Mouse (Mus musculus): ENCODE results near the gene Tfcp2l1. TPM values are rescaled to one million over a fixed set of nuclear protein-coding genes. Genes with fewer than 3 reads are reported as not detected.
"Not testable (repeated sequence)": the region's sequence is repeated elsewhere in the genome, so short reads cannot be mapped to it uniquely, and the experiment has no call there.

Tfcp2l1 gene
- under 1 TPM; 0.59 to 0.77 TPM for total RNA-seq (2021)
- long read RNA-seq, experiment 1 = 0 reads
- long read RNA-seq, experiment 2 = 0 reads

DNA sequence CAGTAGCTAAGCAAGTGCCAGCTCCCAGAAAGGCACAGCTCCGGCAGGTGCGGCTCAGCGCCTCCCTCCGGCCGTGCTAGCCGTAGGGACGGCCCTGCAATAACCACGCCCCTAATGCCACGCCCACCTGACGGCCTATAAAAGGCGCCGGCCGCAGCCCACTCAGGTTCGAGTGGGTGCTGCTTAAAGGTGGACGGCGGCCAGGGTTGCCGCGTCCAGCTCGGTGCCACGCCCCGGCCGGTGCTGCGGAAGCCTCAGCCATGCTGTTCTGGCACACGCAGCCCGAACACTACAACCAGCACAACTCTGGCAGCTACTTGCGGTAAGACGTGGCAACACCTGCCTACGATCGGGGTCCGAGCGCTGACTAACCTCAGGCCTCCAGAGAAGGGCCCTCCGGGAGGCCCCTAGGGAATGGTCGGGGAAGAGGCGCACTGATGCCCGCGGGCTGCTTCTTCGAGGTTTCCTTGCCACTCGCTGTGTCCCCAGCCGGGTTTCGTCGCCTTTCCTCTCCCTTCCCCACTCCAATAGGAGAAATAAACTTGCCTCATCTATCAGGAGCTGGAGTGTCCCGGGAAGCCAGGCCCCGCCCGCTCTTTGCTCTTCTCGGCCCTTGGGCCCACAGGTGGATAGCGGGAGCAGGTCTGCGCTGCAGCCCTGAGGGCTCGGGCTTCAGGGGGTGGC is at the start of gene Tfcp2l1:
Gene Tfcp2l1 (plus strand): TSS at position 165 of the 684 bp plus-strand sequence.
- DNase-seq = peak; percentile 73

DNA sequence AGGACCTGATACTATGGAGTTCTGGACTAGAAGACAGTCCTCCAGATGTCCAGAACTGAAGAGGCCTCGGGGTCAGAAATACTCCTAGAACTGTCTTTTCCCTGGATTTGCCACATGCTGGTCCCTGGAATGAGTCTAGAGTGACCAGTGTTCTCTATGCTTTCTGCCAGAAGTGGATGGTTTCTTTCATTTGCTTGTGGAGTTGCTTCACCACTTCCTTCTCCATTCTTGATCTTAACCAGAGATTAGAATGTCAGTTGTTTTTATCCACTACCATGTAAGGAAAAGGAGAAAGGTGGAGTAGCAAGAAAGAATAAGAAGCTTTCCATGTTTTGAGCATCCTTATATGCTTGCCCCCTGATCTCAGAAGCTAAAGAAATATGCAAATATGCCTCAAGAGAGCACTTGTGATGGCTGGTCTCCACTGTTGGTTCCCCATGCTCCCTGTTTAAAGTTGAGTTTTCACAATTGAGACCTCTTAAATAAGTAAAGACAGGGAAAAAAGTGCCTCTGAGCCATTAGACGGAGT is 47.5 kb upstream of the Tfcp2l1 start:
- no peak for DNase-seq

DNA sequence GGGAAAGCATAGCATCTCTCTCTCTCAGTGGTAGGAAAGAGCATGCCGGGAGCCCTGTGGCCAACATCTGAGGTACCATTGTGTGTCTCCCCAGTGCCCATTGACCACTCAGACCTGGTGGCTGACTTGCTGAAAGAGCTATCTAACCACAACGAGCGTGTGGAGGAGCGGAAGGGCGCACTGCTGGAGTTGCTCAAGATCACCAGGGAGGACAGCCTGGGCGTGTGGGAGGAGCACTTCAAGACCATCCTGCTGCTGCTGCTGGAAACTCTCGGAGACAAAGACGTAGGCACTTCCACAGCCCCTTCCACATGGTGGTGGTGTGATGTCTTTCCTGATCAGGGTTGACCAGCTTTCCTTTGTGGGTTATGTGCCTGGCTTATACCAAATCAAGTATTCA is 46.6 kb upstream of the Tfcp2l1 start:
- no peak for DNase-seq

DNA sequence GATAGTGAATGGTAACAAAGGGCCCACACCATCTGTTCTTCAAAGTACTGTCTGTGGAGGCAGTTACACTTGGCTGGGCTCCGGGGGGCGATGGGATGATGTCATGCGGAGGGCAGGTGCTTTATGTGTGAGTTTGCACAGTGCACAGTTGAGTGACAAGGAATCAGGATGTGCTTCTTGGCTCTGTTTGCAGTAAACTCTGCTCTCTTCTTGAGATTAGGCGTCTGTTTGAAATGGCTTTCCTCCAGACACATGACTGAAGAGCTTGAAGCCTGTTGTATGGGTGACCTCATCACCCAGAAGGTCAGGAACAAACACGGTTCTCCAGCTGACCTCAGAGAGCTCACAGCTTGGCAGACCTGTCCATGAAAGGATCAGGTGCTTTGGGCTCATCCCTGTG is 38.0 kb upstream of the Tfcp2l1 start:
- DNase-seq = no peak

DNA sequence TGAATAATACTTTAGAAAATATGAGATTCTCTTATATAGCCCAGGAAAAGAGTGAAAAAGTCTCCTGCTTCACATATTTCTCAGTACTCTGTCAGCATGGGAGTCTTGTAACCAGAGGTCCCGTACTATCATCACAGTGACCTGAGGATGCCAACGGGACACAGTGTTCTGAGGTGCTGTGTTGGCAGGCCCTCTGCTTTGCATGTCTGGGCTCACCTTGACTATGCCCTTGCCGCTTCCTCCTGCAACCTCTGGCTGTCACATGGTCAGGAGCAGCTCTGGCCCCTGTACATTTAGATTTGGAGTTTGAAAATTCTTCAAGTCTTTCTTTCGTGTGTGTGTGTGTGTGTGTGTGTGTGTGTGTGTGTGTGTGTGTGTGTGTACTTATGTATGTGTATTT is 34.8 kb upstream of the Tfcp2l1 start:
- no peak for DNase-seq

DNA sequence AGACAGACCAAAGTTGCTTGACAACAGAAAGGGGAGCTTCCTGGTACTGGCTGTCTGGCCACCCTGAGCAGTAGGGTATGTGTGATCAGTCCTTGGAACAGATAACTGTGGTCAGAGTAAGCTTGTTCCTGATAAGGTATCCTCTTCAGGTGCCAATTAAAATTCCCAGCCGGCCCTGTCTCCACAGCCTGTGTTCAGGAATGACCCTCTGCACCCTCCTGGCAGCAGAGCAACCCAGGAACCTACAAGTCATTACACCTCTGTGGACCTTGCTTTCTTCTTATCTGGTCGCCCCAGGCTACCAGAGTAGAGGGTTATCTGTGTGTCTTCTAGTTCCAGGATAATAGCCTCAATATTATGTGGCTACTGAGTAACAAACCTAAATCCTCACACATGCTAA is 32.4 kb upstream of the Tfcp2l1 start:
- DNase-seq = no peak

DNA sequence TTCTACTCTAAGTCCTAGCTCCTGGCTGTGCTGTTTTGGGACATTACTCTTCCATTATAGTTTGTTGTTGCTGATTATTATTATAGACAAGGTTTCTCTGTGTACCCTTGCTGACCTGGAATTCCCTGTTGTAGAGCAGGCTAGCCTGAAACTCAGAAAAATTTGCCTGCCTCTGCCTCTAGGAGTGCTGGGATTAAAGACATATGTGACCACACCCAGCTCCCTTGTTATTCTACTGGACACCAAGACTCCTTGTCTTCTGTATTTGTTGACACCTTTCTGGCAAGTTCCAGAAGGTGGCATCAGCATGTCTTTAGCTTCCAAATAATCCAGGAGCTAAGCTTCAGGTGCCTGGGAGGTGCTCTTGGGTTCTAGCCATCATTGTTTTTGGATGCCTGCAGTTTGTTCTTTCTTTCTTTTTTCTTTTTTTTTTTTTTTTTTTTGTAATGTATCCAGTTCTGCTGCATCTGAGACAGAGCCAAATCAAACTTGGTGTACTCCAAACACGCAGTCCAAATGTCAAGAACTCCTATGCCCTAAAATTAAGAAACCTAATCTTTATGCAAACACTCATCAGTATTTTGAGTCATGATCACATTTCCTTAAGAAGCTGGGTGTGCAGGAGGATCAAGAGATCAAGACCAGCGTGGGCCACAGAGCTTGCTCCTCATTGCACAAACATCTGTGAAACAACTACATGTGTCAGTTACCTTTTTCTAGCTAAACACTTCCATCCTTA is 30.1 kb upstream of the Tfcp2l1 start:
- no peak for DNase-seq

DNA sequence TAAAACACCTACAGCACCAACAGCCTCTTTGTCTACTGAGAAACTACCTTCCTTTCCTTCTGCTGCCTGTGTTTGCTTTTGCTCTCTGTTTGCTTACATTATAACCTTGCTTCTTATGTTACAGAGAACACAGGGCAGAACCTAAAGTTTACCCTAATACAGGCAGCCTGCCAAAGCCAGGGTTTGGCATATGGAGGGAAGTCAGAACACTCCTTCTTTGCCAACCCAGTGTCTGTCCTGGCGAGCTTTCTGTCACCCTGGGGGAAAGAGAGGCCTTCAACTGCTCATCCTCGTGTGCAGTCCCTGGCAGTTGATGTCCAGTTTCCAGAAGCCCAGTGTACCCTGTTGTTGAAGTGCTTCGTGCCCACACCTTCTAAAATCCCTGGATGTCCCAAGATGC is 29.4 kb upstream of the Tfcp2l1 start:
- DNase-seq = no peak

DNA sequence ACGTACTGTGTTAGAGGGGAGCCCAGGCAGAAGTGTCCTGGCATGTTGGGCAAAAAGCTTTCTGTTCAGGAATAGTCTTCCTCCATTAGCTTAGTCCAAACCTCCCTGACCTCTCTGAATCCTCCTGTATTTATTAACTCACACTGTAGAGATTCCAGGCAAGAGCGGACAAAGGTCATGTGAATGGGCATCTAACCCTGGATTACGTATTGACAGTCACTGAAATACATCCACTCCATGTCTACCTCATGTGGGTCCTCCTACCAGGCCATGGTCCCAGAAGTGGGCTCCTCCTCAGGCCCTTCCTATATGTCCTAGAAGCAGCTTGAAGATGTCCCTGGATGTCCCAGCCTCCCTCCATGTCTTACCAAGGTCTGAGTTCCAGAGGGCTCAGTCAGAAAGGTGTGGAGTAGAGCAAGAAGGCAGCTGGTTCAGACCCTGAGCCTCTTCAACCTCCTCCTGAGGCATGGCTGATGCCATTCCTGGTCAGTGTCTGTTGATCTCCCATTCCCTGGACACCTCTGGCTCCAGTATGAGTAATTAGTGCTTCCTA is 14.0 kb upstream of the Tfcp2l1 start:
- no peak for DNase-seq

DNA sequence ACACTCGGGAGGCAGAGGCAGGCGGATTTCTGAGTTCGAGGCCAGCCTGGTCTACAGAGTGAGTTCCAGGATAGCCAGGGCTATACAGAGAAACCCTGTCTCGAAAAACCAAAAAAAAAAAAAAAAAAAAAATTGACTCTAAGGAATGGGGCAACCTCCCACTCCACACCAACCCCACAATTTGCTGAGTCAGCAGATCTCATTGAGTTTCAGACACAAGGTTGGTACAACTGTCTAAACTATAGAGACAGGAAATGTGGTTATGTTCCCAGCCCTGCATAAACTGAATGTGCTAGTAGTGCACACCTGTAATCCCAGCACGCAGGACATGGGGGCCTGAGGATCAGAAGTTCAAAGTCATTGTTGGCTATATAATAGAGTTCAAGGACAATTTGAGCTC is 6.7 kb upstream of the Tfcp2l1 start:
- not testable (repeated sequence) for DNase-seq

DNA sequence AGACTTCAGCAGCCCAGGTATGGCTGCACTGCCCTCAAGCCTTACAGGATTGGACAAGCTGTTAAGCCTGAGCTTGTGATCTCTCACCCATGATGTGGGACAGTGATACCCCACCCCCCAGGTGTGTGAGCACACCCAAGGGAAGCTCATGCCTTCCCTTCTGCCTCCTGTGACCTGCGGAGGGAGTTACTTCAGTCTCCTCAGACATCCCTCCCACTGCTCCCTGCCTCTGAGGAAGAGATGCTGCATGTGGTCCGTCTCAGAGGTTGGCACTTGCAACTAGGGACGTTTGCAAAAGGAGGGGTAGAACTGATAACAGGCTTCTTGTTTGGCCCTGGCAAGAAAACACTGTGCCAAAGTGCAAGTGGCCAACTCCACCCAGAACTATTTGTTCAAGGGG is 4.9 kb upstream of the Tfcp2l1 start:
- no peak for DNase-seq

DNA sequence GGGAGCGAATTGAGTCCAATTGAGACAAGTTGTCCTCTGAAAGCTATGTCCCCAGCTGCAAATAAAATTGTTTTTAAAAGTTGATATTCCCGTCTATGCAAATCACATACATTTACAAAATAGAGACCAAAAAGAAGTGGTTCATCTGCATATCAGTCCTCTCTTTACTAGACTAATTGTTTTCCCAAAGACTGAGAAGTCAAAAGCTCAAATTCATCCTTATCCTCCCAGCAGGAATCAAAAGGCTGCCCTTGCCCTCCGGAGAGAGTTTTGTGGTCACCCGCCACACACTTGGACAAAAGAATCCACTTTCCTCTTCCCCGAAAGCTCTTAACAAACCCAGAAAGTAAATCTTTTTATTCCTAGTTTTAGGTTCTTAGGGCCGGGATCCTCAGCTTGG is 2.3 kb upstream of the Tfcp2l1 start:
- DNase-seq = no peak

DNA sequence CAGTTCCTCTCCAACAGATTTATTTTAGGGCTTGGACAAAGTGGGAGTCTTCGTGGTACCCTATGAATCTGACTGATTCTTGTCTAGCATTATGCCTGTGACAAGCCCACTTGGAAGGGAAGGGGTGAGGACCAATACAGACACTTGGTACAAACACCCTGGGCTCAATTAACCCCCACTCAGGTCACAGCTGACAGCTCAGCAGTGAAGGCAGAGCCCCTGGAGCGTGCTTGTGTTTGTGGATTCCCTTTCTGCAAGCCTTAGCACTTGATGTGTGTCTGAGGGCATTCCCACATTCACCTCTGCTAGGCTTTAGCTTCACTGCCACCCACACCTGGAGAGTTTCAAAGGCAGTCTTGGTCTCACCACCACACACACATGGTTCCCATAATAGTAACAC is 1.8 kb upstream of the Tfcp2l1 start:
- DNase-seq = no peak

DNA sequence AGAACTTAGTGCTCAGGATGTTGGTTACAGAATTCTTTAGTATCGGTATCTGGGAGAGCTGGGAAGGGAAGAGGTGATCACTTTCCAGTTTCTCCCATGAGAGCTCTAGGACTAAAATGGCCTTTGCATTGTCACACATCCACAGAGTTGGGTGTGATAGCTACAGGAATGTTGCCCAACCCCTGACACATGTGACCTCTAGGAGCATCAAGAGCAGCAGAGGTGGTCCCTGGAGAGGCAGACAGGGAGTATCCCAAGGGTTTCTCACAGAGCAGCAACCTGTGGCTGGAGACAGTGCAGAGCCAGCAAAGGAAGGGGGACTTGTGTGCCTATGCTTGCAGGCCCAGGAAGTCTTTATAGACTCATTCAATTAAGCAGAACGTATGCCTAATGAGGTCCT is 1.3 kb upstream of the Tfcp2l1 start:
- no peak for DNase-seq

DNA sequence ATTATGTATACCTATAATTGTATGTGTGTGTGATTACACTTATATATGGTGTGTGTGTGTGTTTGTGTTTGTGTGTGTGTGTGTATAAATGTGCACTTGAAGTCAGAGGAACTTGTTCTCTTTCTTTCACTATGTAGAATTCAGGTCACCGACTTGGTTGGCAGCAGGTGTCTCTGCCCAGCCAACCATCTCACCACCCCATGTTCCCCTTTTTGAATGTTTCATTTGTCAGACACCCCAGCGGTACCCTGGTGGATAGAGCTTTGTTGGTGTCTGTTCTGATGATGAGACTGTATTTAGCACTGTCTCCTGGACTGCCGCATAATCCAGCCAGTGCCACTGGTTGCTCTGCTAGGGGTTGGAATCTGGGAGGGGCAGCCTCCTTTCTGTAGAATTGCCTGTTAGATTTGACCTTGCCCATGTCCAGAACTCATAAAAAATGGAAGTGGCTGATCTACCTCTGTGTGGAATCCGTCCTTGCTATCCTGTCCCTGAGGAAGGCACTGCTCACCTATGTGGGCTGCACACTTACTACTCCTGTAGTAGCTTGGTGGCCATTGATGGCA is 5.8 kb downstream of the Tfcp2l1 start:
- DNase-seq = no peak

DNA sequence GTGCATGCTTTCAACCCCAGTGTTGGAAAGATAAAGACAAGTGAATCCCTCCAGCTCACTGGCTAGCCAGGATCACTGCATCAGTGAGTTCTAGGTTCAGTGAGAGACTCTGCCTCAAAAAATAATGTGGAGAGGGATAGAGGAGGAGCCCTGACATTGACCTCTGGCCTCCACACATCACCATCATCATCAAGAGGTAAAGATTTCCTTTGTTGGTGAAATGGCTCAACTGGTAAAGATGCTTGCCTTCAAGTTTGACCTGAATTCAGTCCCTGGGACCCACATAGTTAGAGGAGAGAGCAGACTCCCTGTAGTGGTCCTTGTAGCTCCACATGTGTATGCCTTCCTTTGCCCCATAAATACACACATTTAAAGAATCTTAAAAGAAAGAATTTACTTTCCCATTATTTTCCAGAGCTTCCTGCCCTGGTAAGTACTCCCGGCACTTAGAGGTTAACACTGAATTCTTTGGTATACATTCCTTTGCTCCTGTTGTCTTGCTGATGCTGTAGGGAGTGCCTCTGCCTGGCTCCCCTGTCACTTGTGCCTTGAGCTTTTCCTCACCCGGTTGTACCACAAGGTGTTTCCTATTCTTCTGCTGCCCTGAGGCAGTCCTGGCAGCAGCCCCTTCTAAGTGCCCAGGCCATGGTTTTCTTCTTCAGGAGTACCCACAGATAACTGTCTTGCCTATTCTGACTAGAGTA is 14.7 kb downstream of the Tfcp2l1 start:
- no peak for DNase-seq

DNA sequence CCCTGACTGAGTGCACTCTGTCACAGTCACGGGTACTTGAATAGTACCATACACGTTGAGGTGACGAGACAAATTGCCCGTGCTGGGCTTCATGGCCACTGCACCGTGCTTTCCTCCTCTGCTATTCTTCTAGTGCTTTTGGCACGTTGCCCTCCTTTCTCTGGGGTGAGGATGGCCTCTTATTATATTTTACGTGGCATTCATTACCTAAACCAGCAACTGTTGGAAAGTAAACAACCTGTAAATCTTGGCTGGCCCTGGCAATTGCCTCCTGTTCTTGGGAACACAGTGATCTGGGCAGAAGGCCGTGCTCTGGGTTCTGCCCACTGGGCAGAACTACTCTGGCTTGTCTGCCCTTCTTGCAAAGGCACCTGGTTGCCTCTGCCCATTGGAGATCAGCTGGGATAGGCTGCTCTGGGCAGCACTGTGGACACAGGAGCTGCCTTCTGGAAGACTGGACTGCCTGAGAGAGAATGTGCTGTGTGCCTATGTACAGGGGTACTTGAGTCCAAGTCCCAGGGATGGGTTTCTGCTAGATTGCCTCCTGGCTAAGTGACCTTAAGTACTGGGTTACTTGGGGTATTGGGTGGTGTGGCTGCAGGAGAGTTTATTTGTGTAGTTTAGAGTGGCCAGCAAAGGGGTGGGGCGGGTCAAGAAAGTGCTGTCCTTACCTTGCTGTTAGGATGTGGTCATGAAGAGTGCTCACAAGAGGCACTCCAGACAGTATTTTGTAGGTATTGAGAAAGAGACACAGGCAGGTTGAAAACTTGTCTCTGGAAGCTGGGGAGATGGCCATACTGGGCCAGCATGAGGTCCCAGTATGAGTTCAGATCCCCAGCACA is 15.6 kb downstream of the Tfcp2l1 start:
- DNase-seq = no peak

DNA sequence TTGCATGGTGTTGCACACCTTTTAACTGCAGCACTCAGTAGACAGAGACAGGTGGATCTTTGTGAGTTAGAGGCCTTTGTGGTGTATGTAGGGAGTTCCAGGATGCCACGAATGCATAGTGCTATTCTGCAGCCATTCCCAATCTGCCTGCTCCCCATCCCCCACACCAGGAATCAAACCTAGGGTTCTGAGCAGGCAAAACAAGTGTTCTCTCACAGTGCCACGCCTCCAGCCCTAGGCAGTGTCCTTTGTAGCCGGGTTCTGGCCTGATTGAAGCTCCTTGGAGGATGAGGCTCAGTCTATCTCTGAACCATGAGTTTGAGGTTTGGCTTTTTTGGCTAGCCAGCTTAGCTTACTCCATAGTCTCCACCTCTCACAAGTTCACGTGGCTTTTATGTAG is 18.0 kb downstream of the Tfcp2l1 start:
- no peak for DNase-seq

DNA sequence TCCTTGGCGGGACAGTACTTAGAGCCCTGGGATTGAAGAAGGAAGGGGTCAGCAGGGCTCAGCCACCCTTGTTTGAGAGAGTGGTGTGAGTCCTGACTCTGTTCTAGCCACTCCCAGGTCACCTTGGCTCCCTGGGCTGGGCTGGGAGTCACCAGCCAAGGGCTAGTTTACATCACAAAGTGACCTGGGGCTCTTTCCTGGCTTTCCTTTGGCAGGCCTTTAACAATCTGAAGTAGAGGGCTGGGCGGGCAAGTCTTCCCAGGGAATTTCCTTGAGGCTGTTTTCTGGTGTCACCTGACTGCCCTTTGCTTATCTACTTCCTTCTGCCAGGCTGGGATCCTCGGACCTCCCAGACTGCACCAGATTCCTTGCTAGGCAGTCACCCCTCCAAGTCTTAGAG is 20.3 kb downstream of the Tfcp2l1 start:
- DNase-seq = no peak

DNA sequence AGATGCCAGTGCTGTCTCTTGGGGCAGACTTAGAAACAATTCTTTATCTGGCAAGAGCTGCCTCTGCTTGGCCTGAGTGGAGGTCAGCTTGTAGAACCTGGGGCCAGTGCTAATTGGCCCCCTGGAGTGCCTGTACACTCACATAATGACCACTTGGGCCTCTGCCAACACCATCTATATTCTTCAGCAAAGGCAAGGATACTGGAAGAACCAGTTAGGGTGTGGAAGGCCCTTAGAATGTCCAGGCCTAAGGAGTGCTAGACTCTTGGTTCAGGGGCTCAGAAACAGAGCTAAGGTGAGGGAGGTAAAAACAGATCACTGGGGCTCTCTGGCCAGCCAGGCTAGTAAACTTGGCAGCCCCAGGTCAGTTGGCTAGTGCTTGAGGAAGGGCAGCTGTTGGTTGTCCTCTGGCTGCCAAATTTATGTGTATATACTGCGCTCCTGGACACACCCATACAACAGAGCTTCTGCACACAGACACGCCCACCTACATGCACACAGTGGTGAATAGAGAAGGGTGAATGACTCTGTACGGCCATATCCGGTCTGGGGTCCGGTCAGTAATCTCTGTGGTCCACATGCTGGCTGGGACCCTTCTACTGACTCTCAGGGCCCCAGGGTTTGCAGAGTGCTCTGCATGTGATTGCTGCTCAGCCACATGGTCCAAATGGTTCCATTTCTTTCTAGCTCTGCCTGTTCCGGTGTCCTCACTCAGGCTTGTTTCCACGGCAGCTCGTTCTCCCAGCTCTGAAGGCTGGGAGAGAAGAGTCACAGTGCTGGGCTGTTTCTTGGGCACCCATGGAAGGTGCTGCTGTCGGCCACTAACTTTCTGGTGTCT is 22.4 kb downstream of the Tfcp2l1 start:
- DNase-seq = no peak

DNA sequence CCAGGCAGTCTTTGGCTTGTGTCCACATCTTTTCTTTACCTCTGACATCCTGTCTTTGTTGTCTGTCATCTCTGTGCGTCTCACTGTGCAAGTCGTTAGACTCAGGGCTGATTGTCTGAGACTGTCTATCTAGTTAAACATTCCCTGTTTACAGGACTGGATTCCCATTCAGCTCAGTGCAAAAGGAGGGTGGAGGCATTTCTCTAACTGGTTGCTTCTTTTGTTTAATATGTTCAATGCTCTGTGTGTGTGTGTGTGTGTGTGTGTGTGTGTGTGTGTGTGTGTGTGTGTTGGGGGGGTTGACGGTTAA is 23.0 kb downstream of the Tfcp2l1 start:
- no peak for DNase-seq
